Mouse (Mus musculus): Measurements from ENCODE around the gene Grm1.

Gene Grm1

GRCm38 (mm10) chr10:10708031-10708430 lies 374.1 kb downstream of the Grm1 start:
- no peak for DNase-seq

- no peak for DNase-seq
Measured at GRCm38 (mm10) chr10:10701326-10701725, 380.8 kb downstream of the Grm1 start.

GRCm38 (mm10) chr10:10700903-10701302 lies 381.3 kb downstream of the Grm1 start:
- DNase-seq, result no peak

- DNase-seq, result no peak
Measured at GRCm38 (mm10) chr10:10697497-10697896, 384.7 kb downstream of the Grm1 start.

- DNase-seq, result no peak
Measured at GRCm38 (mm10) chr10:10689668-10690223, 392.4 kb downstream of the Grm1 start.

- DNase-seq, result no peak
Measured at GRCm38 (mm10) chr10:10688907-10689667, 393.1 kb downstream of the Grm1 start.

- DNase-seq, result no peak
Measured at GRCm38 (mm10) chr10:10681048-10681447, 401.1 kb downstream of the Grm1 start, which contains the start of gene Gm10944. Gm10944 (plus strand) TSS chr10:10681348.

- DNase-seq, result no peak
Measured at GRCm38 (mm10) chr10:10659976-10660375, 422.2 kb downstream of the Grm1 start.

- DNase-seq, result no peak
Measured at GRCm38 (mm10) chr10:10659161-10659560, 423.0 kb downstream of the Grm1 start.

GRCm38 (mm10) chr10:10656621-10657020 lies 425.5 kb downstream of the Grm1 start:
- DNase-seq, result no peak

- no peak for DNase-seq
Measured at GRCm38 (mm10) chr10:10655991-10656390, 426.2 kb downstream of the Grm1 start.
